Mouse (Mus musculus) CH12.LX (cell line): ENCODE measurements around the gene Tmem110. TPM values are rescaled to one million over a fixed set of nuclear protein-coding genes. Genes with fewer than 3 reads are reported as not detected.

Source experiments
- DNase-seq: peaks from one replicate; pipeline ENCODE4 v3.0.0-alpha.2; 2013; ENCODE audit errors: extremely low read depth
- H3K27ac ChIP-seq: 2 replicates; pipeline ENCODE4 v1.5.1; 2012; ENCODE audit warnings: low read depth, mild to moderate bottlenecking, control low read depth, moderate library complexity; ENCODE audit not compliant: insufficient read depth
- H3K27me3 ChIP-seq: replicated peaks from 2 replicates; pipeline ENCODE3; 2012; ENCODE audit warnings: inconsistent platforms
- H3K36me3 ChIP-seq, 2 experiments: replicated peaks in 1 of 2; 2 replicates each; pipeline versions ENCODE3 to v1.6.1; 2012; ENCODE audit warnings: inconsistent platforms in 1 of 2, low read length in 1 of 2, mild to moderate bottlenecking in 1 of 2, mixed read lengths in 1 of 2, moderate library complexity in 1 of 2; ENCODE audit not compliant: control insufficient read depth in 1 of 2, insufficient read depth in 1 of 2
- H3K4me1 ChIP-seq, 2 experiments: 2 replicates each; pipeline ENCODE4 v1.6.1; 2012; ENCODE audit warnings: inconsistent platforms in 1 of 2, moderate library complexity in 1 of 2; ENCODE audit not compliant: insufficient read depth in 2 of 2, control insufficient read depth in 1 of 2
- H3K4me2 ChIP-seq: 2 replicates; pipeline ENCODE4 v1.6.1; 2012; ENCODE audit warnings: low read depth, mild to moderate bottlenecking, control low read depth; ENCODE audit not compliant: poor library complexity, insufficient read depth, severe bottlenecking
- H3K4me3 ChIP-seq, 3 experiments: fragments of 150-350 bp in 1 of 3; sonication (generic) in 1 of 3; replicated peaks in 1 of 3; 2 replicates each; pipeline versions ENCODE3 to v1.5.1; 2011 to 2012; ENCODE audit warnings: low read depth in 2 of 3, low read length in 2 of 3, mild to moderate bottlenecking in 2 of 3, moderate library complexity in 2 of 3, control low read depth in 1 of 3, improper control_type of control experiment in 1 of 3, inconsistent platforms in 1 of 3, mixed read lengths in 1 of 3; ENCODE audit not compliant: poor library complexity in 1 of 3
- H3K79me2 ChIP-seq: replicated peaks from 2 replicates; pipeline ENCODE4 v1.6.1; 2012; ENCODE audit warnings: mild to moderate bottlenecking, moderate library complexity; ENCODE audit not compliant: control insufficient read depth, poor library complexity, insufficient read depth, severe bottlenecking; ENCODE audit errors: extremely low read depth
- H3K9ac ChIP-seq: 2 replicates; pipeline ENCODE4 v1.6.1; 2012; ENCODE audit warnings: low read depth, mild to moderate bottlenecking, control low read depth, moderate library complexity; ENCODE audit not compliant: insufficient read depth
- H3K9me3 ChIP-seq: replicated peaks from 2 replicates; pipeline ENCODE3; 2012; ENCODE audit warnings: low read length, inconsistent platforms, mixed read lengths
- CHD2 ChIP-seq: IDR thresholded peaks from 2 replicates; pipeline ENCODE4 v1.6.1; 2011; ENCODE audit warnings: low read length, improper control_type of control experiment
- CTCF ChIP-seq, 2 experiments: IDR thresholded peaks in 1 of 2; conservative IDR thresholded peaks in 1 of 2; 2 replicates each; pipeline ENCODE4 v1.5.1; 2011 to 2012; ENCODE audit warnings: low read depth in 2 of 2, low read length in 2 of 2, improper control_type of control experiment in 1 of 2, inconsistent platforms in 1 of 2, mild to moderate bottlenecking in 1 of 2, moderate library complexity in 1 of 2
- EP300 ChIP-seq: IDR thresholded peaks from 2 replicates; pipeline ENCODE4 v1.6.1; 2011; ENCODE audit warnings: low read length, improper control_type of control experiment
- HCFC1 ChIP-seq: IDR thresholded peaks from 2 replicates; pipeline ENCODE4 v1.6.1; 2012; ENCODE audit warnings: low read depth, mild to moderate bottlenecking, inconsistent platforms, low read length, improper control_type of control experiment
- JUND ChIP-seq: conservative IDR thresholded peaks from 2 replicates; pipeline ENCODE4 v1.6.1; 2011; ENCODE audit warnings: low read depth, low read length, improper control_type of control experiment
- KAT2A ChIP-seq: IDR thresholded peaks from 2 replicates; pipeline ENCODE4 v1.6.1; 2012; ENCODE audit warnings: low read length, improper control_type of control experiment, inconsistent platforms; ENCODE audit not compliant: insufficient replicate concordance
- MAFK ChIP-seq: IDR thresholded peaks from 2 replicates; pipeline ENCODE4 v1.6.1; 2011; ENCODE audit warnings: low read length, improper control_type of control experiment; ENCODE audit not compliant: insufficient replicate concordance
- MAX ChIP-seq: IDR thresholded peaks from 2 replicates; pipeline ENCODE4 v1.6.1; 2011; ENCODE audit warnings: low read length, improper control_type of control experiment
- MEF2A ChIP-seq: IDR thresholded peaks from 2 replicates; pipeline ENCODE4 v1.6.1; 2014; ENCODE audit warnings: low read depth, mild to moderate bottlenecking, inconsistent platforms, low read length, improper control_type of control experiment, borderline replicate concordance
- MXI1 ChIP-seq: IDR thresholded peaks from 2 replicates; pipeline ENCODE4 v1.6.1; 2011; ENCODE audit warnings: mild to moderate bottlenecking, low read depth, low read length, improper control_type of control experiment
- MYC ChIP-seq: IDR thresholded peaks from 2 replicates; pipeline ENCODE4 v1.6.1; 2011; ENCODE audit warnings: low read depth, mild to moderate bottlenecking, improper control_type of control experiment, low read length
- NELFE ChIP-seq: IDR thresholded peaks from 2 replicates; pipeline ENCODE4 v1.6.1; 2011; ENCODE audit warnings: low read depth, low read length, improper control_type of control experiment
- NRF1 ChIP-seq: IDR thresholded peaks from 2 replicates; pipeline ENCODE4 v1.6.1; 2014; ENCODE audit warnings: low read depth, mild to moderate bottlenecking, inconsistent platforms, low read length, improper control_type of control experiment, moderate library complexity
- PAX5 ChIP-seq: IDR thresholded peaks from 2 replicates; pipeline ENCODE4 v1.6.1; 2012; ENCODE audit warnings: low read length, inconsistent platforms, mixed read lengths
- POLR2A ChIP-seq: IDR thresholded peaks from 2 replicates; pipeline ENCODE4 v1.6.1; 2011; ENCODE audit warnings: low read depth, mild to moderate bottlenecking, improper control_type of control experiment, low read length
- POLR2AphosphoS2 ChIP-seq: IDR thresholded peaks from 2 replicates; pipeline ENCODE4 v1.6.1; 2011; ENCODE audit warnings: low read depth, low read length, improper control_type of control experiment
- RAD21 ChIP-seq: IDR thresholded peaks from 2 replicates; pipeline ENCODE4 v1.6.1; 2011; ENCODE audit warnings: low read depth, mild to moderate bottlenecking, low read length, improper control_type of control experiment, moderate library complexity
- SMC3 ChIP-seq: IDR thresholded peaks from 2 replicates; pipeline ENCODE4 v1.6.1; 2011; ENCODE audit warnings: low read depth, low read length, improper control_type of control experiment
- TBP ChIP-seq: conservative IDR thresholded peaks from 2 replicates; pipeline ENCODE4 v1.6.1; 2011; ENCODE audit warnings: low read depth, low read length, improper control_type of control experiment
- USF1 ChIP-seq: IDR thresholded peaks from 2 replicates; pipeline ENCODE4 v1.6.1; 2014; ENCODE audit warnings: low read depth, mild to moderate bottlenecking, inconsistent platforms, low read length, improper control_type of control experiment
- ZKSCAN1 ChIP-seq: IDR thresholded peaks from 2 replicates; pipeline ENCODE4 v1.6.1; 2012; ENCODE audit warnings: low read depth, inconsistent platforms, low read length, improper control_type of control experiment, borderline replicate concordance
- ZNF384 ChIP-seq: IDR thresholded peaks from 2 replicates; pipeline ENCODE4 v1.6.1; 2012; ENCODE audit warnings: low read depth, low read length, improper control_type of control experiment, inconsistent platforms
- dilution Hi-C: fragments of 300-500 bp; cut with MboI; formaldehyde crosslinking; loops from 2 replicates; pipeline ENCODE4 v1.14.3; 2020; ENCODE audit warnings: low sequenced_read_pairs; ENCODE audit not compliant: extremely low pct_unique_long_range_greater_than_20kb, extremely low pct_ligation_motif_present
- in situ Hi-C: fragments of 300-500 bp; cut with MboI; formaldehyde crosslinking; loops from 3 replicates; pipeline ENCODE4 v1.14.3; 2019; ENCODE audit warnings: low sequenced_read_pairs, low pct_ligation_motif_present, low pct_unique_long_range_greater_than_20kb, mixed read lengths
- polyA plus RNA-seq: library from polyadenylated mRNA; unstranded; fragments of >175 nt; gene quantifications from 2 replicates; pipeline ENCODE4 v1.2.1, GENCODE M21; 2012; ENCODE audit warnings: low read depth; ENCODE audit not compliant: insufficient read length
- total RNA-seq, 2 experiments: library from RNA; depleted of rRNA; stranded (reverse); fragments of 300-350 nt in 1 of 2; fragments of >200 nt in 1 of 2; gene quantifications; 2 replicates each; pipeline ENCODE4 v1.2.3; 2012 to 2014

Gene Tmem110
- total and polyA plus RNA-seq, 3 experiments, result 10.3 to 26.2 (median 19.4) TPM

GRCm38 (mm10) chr14:30867042-30867441 lies 41.7 kb downstream of the Tmem110 start (continued):
- TF ChIP-seq MAFK (no peak), ZKSCAN1 (no peak), KAT2A (no peak), USF1 (no peak), MAX (0 out of 2 replicates have a peak, but pooled peaks have one; percentile 25), CTCF (conservative IDR thresholded peaks at IDR 0.05 in 1 of 2, IDR thresholded peaks at IDR 0.05 in 1 of 2; ENCODE audit: low read depth in 2 of 2, low read length in 2 of 2) (peak; percentile 83 to 90), NRF1 (no peak), ZNF384 (no peak), NELFE (no peak), CHD2 (no peak)
- TF ChIP-seq, all 38 proteins: peak for 4

DNA sequence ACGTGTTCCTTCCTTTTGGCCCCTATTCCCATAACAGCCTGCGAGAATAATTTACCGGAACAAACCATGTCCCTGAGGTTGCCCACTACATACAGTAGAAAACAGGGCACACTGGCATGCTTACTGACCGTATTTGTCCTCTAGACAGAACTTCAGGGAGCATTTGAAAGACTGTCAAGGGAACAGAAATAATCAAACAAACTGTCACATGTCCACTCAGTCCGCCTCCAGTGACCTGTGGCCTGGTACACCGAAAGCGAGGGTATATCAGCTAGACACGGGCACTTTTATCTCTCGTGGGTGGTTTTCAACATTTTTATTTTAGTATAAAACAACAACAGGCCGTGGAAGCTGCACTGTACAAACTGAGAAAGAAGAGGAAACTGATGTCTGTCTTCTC lies 43.4 kb downstream of the Tmem110 start:
- Histone ChIP-seq H3K4me2 (no peak overlapping the region), H3K9ac (no peak overlapping the region), H3K79me2 (no peaks in the 10 kb centered on the region), H3K9me3 (no peaks in the 10 kb centered on the region), H3K27ac (no peak overlapping the region), H3K4me1 (peaks cover 0 to 18% of the 10 kb centered on the region in 2 experiments; a peak in 2 of 4 replicates), H3K27me3 (no peaks in the 10 kb centered on the region), H3K36me3 (peaks cover 45 to 97% of the 10 kb centered on the region in 2 experiments), H3K4me3 (no peak overlapping the region)
- TF ChIP-seq POLR2A (no peak), POLR2AphosphoS2 (no peak), NRF1 (no peak), PAX5 (no peak), NELFE (no peak), HCFC1 (no peak), SMC3 (no peak), RAD21 (no peak), USF1 (no peak), JUND (no peak), CTCF (conservative IDR thresholded peaks at IDR 0.05 in 1 of 2, IDR thresholded peaks at IDR 0.05 in 1 of 2; ENCODE audit: low read depth in 2 of 2, low read length in 2 of 2) (no peak), TBP (no peak), MXI1 (no peak), MAFK (no peak), EP300 (no peak), ZKSCAN1 (no peak), MEF2A (no peak), MYC (no peak)
- in situ Hi-C loops, result no loop called here
- dilution Hi-C loops, result no loop called here
- no peak for DNase-seq
